12 mouse cellular contexts compared by ENCODE assay signal in genomic region chr13:92999860-93000259, GRCm38 (mm10).
A peak's percentile ranks its signal among the peaks of the same experiment; 100 is the strongest.
DNase-seq lines count a peak whose midpoint lies in the region; ATAC-seq and TF ChIP-seq lines count a peak whose summit lies in the region.
"Had no signal": no experiment of that assay in that cellular context is flagged by ENCODE, and none has a peak within 500 bp of the region (broad histone marks: within the 10 kb centered on the region; RNA-seq: fewer than 3 reads in every experiment).

No protein-coding gene starts in this region.

- no peak overlapping the region for H3K4me3 ChIP-seq in limb, embryonic 13.5 days
- no peak overlapping the region for H3K4me3 ChIP-seq in limb, embryonic 10.5 days
- no peak overlapping the region for H3K4me3 ChIP-seq in forebrain, embryonic 15.5 days
- H3K4me3 ChIP-seq in intestine, embryonic 14.5 days (ENCODE audit: low read depth, low read length) = no peak overlapping the region
- H3K4me3 ChIP-seq in olfactory bulb, adult 2 months (ENCODE audit: insufficient read depth, low read depth, low read length) = no peak overlapping the region
- H3K4me3 ChIP-seq in lung, postnatal 0 days (ENCODE audit: low read depth, low read length) = no peak overlapping the region
- H3K4me3 ChIP-seq: erythroblast, embryonic 14.5 days; hindbrain, embryonic 15.5 days; midbrain, embryonic 10.5 days had no signal

- no peak overlapping the region for H3K9ac ChIP-seq in limb, embryonic 13.5 days
- no peak overlapping the region for H3K9ac ChIP-seq in forebrain, embryonic 15.5 days (replicated peaks)
- no peak overlapping the region for H3K9ac ChIP-seq in intestine, embryonic 14.5 days (ENCODE audit: low read length)
- H3K9ac ChIP-seq in lung, postnatal 0 days (replicated peaks; ENCODE audit: low read depth) = no peak overlapping the region
- H3K9ac ChIP-seq: hindbrain, embryonic 15.5 days had no signal

- H3K27ac ChIP-seq in limb, embryonic 13.5 days = no peak overlapping the region
- no peak overlapping the region for H3K27ac ChIP-seq in limb, embryonic 10.5 days
- peak overlapping the region; percentile 2; the same call in 1 of the 2 replicates for H3K27ac ChIP-seq in forebrain, embryonic 15.5 days (replicated peaks)
- no peak overlapping the region for H3K27ac ChIP-seq in intestine, embryonic 14.5 days (ENCODE audit: low read depth)
- H3K27ac ChIP-seq in olfactory bulb, adult 2 months (ENCODE audit: insufficient read depth, low read depth, low read length) = peak overlapping the region; percentile 95
- H3K27ac ChIP-seq in lung, postnatal 0 days (ENCODE audit: low read length) = no peak overlapping the region
- H3K27ac ChIP-seq: midbrain, embryonic 10.5 days had no signal

- no peak overlapping the region for H3K4me2 ChIP-seq in limb, embryonic 13.5 days (replicated peaks)
- H3K4me2 ChIP-seq in forebrain, embryonic 15.5 days (replicated peaks) = no peak overlapping the region
- peak overlapping the region; percentile 18; the same call in 1 of the 2 replicates for H3K4me2 ChIP-seq in intestine, embryonic 14.5 days (ENCODE audit: low read length)
- no peak overlapping the region for H3K4me2 ChIP-seq in lung, postnatal 0 days (replicated peaks; ENCODE audit: low read depth, low read length)
- H3K4me2 ChIP-seq: heart, embryonic 11.5 days; hindbrain, embryonic 15.5 days had no signal

- no peak for DNase-seq in limb, embryonic 10.5 days (ENCODE audit: low spot score)
- DNase-seq in intestine, embryonic 14.5 days (ENCODE audit: low spot score) = no peak
- no peak for DNase-seq in ovary, postnatal 10 days (ENCODE audit: low spot score)
- DNase-seq in lung, postnatal 0 days (ENCODE audit: low spot score) = no peak
- DNase-seq: lung, adult 2 months had no signal

- no peak for TF ChIP-seq EP300 in lung, postnatal 0 days (IDR thresholded peaks at IDR 0.05)

- no peak for TF ChIP-seq CTCF in olfactory bulb, adult 2 months (IDR thresholded peaks at IDR 0.05; ENCODE audit: insufficient read depth, low read depth, low read length)
- no peak for TF ChIP-seq CTCF in lung, postnatal 0 days (IDR thresholded peaks at IDR 0.05)

- peak; percentile 32; the same call in 1 of the 2 replicates for ATAC-seq in limb, embryonic 13.5 days (ENCODE audit: low FRiP score, low read depth)
- peak; percentile 77 for ATAC-seq in forebrain, embryonic 15.5 days (replicated peaks)
- no peak for ATAC-seq in intestine, embryonic 14.5 days (replicated peaks; ENCODE audit: low FRiP score, low TSS enrichment, low read depth)
- ATAC-seq in lung, postnatal 0 days = no peak

- H3K27me3 ChIP-seq in limb, embryonic 13.5 days = no peaks in the 10 kb centered on the region
- no peaks in the 10 kb centered on the region for H3K27me3 ChIP-seq in limb, embryonic 10.5 days (ENCODE audit: low read depth, poor library complexity, severe bottlenecking)
- H3K27me3 ChIP-seq in forebrain, embryonic 15.5 days = no peaks in the 10 kb centered on the region
- H3K27me3 ChIP-seq in intestine, embryonic 14.5 days (replicated peaks; ENCODE audit: control insufficient read depth, insufficient read depth, low read length) = no peaks in the 10 kb centered on the region
- H3K27me3 ChIP-seq in lung, postnatal 0 days (replicated peaks; ENCODE audit: insufficient read depth, low read length) = no peaks in the 10 kb centered on the region
- H3K27me3 ChIP-seq: hindbrain, embryonic 15.5 days had no signal

- TF ChIP-seq POLR2A in olfactory bulb, adult 2 months (IDR thresholded peaks at IDR 0.05; ENCODE audit: insufficient read depth, low read depth, low read length) = no peak

- WGBS in limb, embryonic 13.5 days = 31% methylated on average over 9 of the region's 9 CpGs
- 48% methylated on average over 9 of the region's 9 CpGs for WGBS in limb, embryonic 10.5 days
- WGBS in forebrain, embryonic 15.5 days = 39% methylated on average over 9 of the region's 9 CpGs
- 31% methylated on average over 9 of the region's 9 CpGs for WGBS in intestine, embryonic 14.5 days
- 27% methylated on average over 9 of the region's 9 CpGs for WGBS in olfactory bulb, adult 2 months
- WGBS in lung, postnatal 0 days = 63% methylated on average over 9 of the region's 9 CpGs

- H3K4me1 ChIP-seq in limb, embryonic 13.5 days = no peaks in the 10 kb centered on the region
- no peaks in the 10 kb centered on the region; the same call in 1 of the 2 replicates for H3K4me1 ChIP-seq in limb, embryonic 10.5 days
- H3K4me1 ChIP-seq in forebrain, embryonic 15.5 days = peaks cover 13% of the 10 kb centered on the region
- H3K4me1 ChIP-seq in intestine, embryonic 14.5 days (replicated peaks; ENCODE audit: control insufficient read depth, insufficient read depth, low read length) = peaks cover 12% of the 10 kb centered on the region
- peaks cover 27% of the 10 kb centered on the region for H3K4me1 ChIP-seq in olfactory bulb, adult 2 months (ENCODE audit: control insufficient read depth, insufficient read depth, low read length)
- H3K4me1 ChIP-seq in lung, postnatal 0 days (ENCODE audit: insufficient read depth, low read depth, low read length) = no peaks in the 10 kb centered on the region
- H3K4me1 ChIP-seq: midbrain, embryonic 10.5 days had no signal

- H3K36me3 ChIP-seq in limb, embryonic 13.5 days = no peaks in the 10 kb centered on the region
- H3K36me3 ChIP-seq in limb, embryonic 10.5 days = no peaks in the 10 kb centered on the region
- no peaks in the 10 kb centered on the region for H3K36me3 ChIP-seq in forebrain, embryonic 15.5 days
- H3K36me3 ChIP-seq in intestine, embryonic 14.5 days (ENCODE audit: control insufficient read depth, insufficient read depth, low read length) = no peaks in the 10 kb centered on the region
- H3K36me3 ChIP-seq in lung, postnatal 0 days (ENCODE audit: insufficient read depth, low read length) = no peaks in the 10 kb centered on the region
- H3K36me3 ChIP-seq: hindbrain, embryonic 15.5 days; midbrain, embryonic 10.5 days had no signal

- no peaks in the 10 kb centered on the region for H3K9me3 ChIP-seq in limb, embryonic 13.5 days
- no peaks in the 10 kb centered on the region for H3K9me3 ChIP-seq in limb, embryonic 10.5 days (replicated peaks)
- H3K9me3 ChIP-seq in forebrain, embryonic 15.5 days = no peaks in the 10 kb centered on the region
- H3K9me3 ChIP-seq in intestine, embryonic 14.5 days (ENCODE audit: control insufficient read depth, low read length) = no peaks in the 10 kb centered on the region
- no peaks in the 10 kb centered on the region for H3K9me3 ChIP-seq in lung, postnatal 0 days (ENCODE audit: low read length)
- H3K9me3 ChIP-seq: hindbrain, embryonic 15.5 days; midbrain, embryonic 10.5 days had no signal

Comparison
In these comparisons a context has a peak if more than half of its experiments do, and no peak if none do; other contexts are left out.
1. ATAC-seq: peak in limb, embryonic 13.5 days (single experiment) and forebrain, embryonic 15.5 days (single experiment); none in intestine, embryonic 14.5 days (single experiment) and lung, postnatal 0 days (single experiment).
2. H3K27ac ChIP-seq: peak in forebrain, embryonic 15.5 days (single experiment) and olfactory bulb, adult 2 months (single experiment); none in limb, embryonic 13.5 days (single experiment), limb, embryonic 10.5 days (single experiment), intestine, embryonic 14.5 days (single experiment) and lung, postnatal 0 days (single experiment).